Mouse (Mus musculus) testis, postnatal 14 days (tissue): Measurements from ENCODE around the gene Mnd1.
A peak's percentile ranks its signal among the peaks of the same experiment; 100 is the strongest.

Experiments used
- DNase-seq: peaks from one replicate; pipeline ENCODE4 v3.0.0; 2021; ENCODE audit warnings: low spot score

Mnd1 gene

DNA sequence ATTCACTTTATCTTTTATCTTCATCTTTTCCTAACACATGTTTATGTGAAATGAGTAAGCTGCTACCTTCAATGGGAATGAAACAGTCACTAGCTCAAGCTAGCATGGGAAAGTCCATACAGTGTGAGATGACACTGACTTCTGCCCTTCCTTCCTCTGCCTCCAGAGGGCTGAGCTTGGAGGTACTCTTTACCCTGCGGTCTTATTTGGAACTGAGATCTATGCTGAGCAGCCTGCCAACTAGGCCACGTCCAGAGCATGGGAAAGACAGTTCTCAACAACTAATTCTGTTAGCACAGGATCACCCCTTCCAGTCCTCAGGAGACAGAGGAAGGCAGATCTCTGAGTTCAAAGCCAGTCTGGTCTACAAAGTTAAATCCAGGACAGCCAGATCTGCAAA lies 64.6 kb downstream of the Mnd1 start:
- DNase-seq: no peak

DNA sequence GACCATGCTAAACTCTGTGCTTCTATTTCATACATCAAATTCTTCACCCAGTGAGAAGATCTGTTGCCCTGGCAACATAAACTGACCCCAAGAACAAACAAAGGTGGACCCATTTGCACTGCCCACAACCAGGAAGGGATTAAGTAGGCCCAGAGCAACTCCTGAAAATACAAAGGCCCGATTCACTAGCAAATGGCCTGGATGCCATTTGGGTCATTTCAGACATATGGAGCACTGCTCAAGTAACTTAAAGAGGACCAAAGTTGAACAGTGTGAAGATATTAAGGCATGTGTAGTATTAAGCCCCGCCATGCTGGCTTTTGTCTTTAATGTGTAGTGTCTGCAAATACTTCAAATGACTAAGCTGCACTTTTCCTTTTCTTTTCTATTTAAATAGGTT lies 68.7 kb downstream of the Mnd1 start:
- no peak for DNase-seq

DNA sequence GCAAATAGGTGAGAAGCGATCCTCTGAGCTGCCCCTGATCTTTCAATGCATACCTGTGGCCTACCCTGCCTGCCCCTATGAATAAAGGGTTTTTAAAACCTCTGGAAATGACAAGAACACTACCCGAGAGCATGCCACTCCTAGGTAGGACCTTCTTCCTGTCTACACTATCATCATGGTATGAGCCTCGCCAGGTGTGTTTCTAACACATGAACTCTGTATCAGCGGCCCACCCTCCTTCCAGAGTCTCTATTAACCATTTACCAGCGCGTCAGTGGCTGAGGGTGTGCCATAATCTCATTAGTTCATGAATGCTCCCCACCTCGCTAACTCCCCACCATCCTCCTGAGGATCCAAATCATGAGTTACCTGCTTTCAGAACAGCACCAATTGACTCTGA lies 69.2 kb downstream of the Mnd1 start:
- DNase-seq: no peak

DNA sequence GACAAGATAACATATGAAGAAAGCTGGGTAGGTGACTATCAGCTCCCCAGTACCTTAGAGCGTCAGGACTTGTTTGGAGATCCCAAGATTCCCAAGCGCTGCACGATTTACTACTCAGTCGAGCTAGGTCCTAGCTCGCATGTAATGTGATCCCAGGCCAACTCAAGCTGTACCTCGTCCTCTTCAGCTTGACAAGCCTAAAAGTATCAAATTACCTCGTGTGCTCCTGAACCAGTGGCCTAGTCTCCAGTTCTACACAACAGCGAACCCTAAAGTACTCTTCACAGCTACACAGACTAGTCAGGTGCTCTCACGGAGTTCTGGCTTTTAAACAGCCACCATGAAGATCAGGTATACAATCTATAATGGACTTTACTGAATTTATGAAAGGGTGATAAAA lies 70.2 kb downstream of the Mnd1 start:
- no peak for DNase-seq

DNA sequence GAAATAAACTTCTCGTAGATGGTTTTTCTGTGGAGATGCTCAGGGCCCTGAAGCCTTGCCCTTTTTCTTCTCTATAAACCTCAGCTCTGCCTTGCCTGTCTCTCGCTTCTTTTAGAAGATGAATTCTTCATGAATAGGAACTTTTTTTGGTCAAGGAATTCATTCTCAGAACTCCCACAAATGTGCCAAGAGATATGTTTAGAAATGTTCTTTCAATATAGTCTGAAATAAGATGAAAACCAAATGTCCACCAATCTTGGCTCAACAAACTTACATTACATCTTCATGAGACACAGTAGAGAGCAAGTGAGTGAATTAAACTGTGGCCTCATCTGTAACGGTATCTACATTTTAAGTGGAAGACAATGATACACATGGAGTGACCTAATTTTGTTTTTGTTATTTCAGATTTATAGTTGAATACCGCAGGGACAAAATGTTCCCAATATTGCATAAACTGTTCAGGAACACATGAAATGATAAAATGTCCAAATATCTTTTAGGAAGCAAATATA lies 74.3 kb downstream of the Mnd1 start:
- no peak for DNase-seq

DNA sequence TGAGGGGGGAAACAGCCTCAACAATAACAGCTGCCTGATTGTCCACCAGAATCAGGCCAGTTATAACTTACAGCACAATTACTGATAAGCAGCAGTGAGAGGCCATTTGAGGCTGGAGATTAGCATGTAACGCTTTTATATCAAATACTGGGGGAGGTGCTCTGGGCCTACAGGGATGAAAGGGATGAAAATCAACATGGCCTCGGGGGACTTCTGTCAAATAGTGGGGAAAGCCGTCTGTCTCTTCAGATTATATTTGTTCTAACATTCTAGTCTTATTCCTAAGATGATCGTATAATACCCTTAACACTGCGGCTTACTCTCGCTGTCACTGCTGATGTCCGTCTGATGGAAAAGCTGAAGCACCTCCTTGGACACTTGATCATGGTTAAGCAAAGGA lies 75.5 kb downstream of the Mnd1 start:
- no peak for DNase-seq

DNA sequence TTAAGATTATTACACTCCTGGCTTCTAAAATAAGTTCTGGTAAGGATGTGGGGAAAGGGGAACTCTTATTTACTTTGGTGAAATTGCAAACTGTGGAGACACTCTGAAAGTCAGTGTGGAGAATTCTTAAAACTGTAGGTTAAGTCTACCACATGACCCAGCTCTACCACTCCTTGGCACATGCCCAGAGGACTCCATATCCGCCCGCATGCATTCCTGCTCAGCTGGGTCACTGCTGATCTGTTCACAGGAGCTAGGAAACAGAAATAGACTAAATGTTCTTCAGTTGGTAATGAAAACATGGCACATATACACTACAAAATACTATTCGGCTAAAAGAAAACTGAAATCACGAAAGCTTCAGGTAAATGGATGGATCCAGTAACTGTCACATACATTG lies 78.1 kb downstream of the Mnd1 start:
- DNase-seq: no peak

DNA sequence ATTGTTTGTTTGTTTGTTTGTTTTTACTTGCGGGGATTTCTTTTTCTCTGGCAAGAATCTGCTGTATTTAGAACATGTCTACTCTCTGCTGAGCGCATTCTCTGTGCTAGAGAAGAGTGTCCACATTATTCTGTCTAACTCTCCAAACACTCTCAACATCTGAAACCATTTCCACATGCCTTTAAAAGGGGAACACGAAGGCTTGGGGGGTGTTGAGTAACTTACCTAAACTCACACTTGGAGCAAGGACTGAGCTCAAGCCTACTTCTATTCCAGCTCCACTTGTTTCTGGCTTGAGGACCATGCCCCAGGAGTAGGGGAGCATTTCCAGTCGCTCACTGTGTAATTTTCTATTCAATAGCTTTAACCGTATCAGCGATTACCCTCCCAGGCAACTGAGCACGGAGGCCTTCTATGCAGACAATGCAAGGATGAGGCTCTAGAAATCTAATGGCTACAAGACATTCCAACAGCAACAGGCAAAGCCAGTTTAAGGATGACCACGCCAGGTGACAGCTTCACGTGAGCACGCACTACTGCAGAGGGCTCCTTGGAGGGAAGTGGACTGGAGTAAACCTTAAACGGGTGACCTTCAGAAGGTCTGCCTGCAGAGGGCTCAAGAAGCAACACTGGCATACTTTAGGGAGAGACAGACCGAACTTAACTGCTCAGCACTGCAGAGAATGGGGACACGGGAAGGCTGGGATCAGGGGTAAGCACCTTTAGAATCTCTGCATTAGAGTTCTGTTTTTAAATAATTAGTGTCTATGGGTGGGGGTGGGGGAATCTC lies 78.8 kb downstream of the Mnd1 start:
- no peak for DNase-seq

DNA sequence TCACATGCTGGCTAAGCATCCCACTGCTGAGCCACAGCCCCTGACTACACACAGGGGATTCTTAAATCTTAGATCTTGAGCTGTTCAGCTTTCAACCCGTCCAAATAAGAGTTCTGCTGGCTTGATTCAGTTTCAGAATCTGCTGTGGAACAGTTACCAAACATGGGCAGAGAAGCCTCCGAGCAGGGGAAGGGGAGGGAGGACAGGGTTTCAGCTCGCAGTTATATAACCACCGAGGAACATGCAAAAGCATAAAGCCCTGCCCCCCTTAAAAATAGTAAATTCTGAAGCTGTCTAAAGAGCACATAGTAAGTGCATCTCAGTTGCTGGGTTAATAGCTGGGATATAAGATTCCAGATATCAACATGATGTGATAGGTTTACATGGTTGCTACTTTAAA lies 80.1 kb downstream of the Mnd1 start:
- no peak for DNase-seq

DNA sequence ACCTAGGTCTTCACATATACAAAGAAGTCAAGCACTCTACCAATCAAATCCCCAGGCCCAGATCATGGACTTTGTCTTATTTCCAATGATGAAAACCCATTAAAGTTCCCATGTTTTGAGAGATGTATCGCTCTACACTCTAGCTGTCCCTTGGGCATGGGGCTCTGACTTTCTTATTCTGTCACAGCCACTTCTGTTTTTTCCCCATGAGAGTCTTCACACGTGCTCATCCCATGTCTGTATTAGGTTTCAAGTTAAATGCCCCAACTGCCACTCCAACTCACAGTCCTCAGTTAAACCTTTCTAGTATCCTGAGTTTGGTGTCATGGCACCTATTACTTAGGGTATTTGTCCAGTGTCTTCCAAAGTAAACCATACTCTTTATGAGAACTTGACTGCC lies 80.8 kb downstream of the Mnd1 start:
- DNase-seq: no peak

DNA sequence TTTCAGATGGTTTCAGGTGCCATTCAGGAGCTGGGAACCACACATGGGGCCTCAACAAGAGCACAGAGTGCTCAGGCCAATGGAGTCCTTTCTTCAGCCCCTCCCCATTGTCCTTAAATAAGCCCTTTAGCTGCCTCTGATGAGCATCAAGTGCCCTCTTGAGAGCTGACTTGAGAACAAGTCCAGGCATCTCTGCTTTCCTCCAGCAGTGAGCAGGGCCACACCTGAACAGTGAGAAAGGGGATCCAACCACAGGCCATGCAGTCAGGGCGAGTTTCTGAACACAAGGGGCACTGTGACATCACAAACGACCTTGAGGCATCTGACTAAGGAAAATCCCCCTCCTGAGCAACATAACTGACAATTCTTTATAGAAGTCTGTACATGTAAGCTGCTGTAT lies 83.9 kb downstream of the Mnd1 start:
- no peak for DNase-seq

DNA sequence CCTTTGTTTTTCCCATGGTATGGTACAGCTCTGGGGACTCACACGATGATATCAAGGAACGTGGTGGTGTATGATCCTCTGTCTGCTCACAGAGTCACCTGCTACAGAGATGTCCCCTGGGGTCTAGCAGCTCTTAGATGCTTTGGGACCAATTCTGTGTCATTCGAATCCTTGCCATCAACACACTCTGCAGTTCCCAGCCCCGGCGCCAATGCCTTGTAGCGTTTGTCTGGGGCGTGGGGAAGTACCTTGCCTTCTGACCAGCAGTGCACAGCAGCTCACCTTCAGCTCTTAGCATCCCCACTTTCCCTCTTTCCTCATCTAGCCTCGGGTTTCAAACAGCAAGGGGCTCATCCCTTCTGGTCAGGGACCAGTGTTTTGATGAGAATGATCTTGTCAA lies 84.8 kb downstream of the Mnd1 start:
- DNase-seq: no peak

DNA sequence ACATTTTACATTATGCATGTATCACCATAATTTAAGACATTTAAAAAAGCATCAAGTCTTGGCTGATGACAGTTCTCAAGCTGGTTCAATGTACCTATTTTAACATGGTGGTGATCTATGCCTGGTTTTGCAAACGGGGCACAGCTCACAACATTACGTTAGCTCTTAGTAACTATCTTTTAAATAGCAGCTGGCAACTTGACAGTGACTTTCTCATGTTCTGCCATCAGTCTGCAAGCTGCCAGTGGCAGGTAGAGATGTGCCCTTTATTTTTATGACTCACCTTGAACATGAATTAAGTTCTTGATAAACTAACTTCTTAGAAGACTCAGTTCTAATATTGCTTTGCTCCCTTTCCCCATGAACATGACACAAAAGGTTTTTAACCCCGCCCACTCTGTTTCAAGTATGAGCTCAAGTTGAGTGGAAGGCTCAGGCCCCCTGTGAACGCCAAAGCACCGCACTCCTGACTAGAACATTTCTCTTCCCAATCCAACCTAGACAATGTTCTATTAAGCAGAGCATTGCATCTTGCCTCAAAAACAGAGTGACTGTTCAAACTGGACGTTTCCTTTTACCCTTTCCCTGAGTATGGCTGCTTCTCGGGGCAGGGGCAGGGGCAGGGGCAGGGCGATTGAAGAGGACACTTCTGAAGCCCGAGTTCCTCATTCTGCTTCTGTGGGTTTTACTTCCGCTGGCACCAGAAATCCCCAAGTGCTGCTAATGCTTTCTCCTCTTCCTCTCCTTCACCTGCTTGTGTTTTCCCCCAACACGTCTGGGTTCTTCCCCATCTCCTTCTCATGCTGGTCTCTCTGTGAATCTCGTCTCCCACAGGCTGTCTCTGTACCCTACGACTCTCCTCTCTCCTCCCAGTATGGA lies 86.5 kb downstream of the Mnd1 start:
- DNase-seq: no peak

DNA sequence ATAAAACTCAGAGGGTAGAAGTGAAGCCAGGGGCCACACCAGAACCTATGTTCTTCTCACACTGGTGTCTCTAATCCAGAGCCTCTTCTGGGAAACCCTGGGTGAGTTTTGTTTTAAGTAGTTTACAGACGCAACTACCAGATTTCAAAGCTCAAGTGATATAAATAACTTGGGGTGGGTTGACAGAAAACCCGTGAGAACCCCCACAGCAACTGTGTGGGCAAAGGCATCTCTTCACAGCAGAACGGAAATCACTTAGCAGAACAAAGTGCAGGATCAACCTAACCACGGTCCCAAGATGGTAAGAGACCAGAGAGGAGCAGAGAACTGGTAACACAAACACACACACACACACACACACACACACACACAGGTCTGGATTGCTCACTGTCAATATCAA lies 89.8 kb downstream of the Mnd1 start:
- no peak for DNase-seq

DNA sequence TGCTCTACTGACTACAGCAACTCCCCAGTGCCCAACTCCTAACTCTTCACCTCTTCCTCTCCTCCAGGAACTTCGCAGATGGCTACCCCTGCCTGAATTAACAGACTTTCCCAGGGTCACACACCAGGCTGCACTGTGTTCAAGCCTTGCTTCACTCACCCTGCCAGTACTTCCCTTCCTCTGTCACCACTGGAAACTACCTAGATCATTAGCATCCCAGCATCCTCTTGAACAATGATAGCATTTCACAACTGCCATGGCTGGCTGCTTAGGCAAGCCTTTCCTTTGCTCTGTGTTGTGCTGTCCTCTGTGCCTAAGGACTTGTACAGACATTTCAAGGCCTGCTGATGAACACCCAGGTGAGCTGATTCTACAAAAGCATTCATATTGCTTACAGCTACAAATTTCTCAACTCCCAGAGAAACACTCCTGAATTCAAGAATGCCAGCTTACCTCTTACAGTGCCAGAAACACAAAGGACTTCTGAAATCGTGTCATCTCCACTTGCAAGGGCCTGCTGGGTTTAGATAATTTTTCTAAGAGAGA lies 92.1 kb downstream of the Mnd1 start:
- no peak for DNase-seq

DNA sequence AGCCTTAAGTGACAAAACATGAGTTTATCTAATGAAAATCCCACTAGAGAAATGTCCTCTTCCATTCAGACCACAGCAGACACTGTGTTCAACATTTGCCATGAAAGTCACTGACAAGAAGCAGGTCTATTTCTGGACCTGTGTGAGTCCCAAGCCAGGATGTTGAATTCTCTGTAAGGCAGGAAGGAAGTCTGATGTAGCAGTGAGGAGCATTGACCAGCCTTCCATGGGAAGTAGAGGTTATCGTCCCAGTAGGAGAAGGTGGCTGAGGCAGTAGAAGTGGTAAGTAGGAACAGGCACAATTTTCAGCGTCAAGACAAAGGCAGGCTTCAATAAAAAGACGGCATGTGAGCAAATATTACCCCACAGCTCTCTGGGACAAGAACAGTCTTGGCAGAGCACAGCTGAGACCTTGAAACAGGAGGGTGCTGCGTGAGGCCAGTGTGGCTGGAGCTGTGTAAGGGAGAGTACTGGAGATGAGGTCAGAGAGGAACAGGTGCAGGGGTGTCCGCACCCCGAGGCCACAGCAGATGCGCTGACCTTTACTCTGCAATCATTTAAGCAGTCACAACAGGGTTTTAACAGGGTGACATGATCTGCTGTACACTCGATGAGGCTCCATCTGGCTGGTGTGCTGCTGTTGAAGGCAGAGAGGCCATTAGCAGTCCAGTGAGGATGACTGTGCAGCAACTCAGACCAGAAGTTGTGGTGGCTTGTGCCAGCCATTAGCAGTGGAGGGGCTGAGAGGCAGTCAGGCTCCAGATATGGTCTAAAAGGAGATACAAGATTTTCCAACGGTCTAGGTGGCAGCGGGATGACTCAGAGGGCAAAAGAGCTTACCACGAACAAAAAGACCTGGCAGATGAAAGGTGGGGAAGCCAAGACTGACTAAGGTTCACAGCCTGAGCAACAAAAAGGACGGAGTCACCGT lies 93.8 kb downstream of the Mnd1 start:
- DNase-seq: no peak

DNA sequence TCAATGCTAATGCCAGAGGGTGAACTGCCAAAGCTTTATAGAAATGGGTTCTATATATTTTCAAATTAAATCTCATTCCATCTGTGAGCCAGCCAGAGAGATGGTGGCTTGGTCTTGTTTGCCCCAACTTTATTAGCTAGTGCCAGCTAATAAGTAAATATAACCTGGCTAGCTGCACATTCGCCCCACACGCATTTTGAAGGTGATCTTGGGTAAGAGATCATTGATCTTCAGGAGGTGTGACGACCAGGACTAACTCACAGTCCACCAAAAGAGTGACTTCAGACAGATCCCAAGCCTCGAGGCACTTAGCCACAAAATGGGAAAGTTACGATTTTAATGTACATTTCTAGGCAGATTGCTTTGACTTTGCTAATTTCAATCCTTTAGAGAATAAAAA lies 94.6 kb downstream of the Mnd1 start:
- DNase-seq: no peak

DNA sequence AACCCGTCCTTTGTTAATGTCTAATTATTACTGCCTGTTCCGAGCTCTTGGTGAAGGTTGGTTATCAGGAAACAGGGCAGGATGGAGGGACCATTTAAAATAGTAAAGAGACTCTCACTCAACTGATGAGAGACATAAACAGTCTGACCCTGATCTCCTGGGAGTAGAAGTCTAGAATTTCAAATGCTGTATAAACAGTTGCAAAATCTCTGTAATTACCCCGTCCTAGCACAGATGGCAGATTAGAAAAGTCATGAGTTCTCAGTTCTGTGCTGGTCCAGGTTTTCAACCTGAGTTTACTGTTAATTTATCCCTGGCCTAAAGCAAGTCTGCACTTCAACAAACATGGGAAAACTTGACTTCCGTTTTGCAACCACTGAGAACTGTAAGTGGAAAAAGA lies 95.5 kb downstream of the Mnd1 start:
- DNase-seq: no peak

DNA sequence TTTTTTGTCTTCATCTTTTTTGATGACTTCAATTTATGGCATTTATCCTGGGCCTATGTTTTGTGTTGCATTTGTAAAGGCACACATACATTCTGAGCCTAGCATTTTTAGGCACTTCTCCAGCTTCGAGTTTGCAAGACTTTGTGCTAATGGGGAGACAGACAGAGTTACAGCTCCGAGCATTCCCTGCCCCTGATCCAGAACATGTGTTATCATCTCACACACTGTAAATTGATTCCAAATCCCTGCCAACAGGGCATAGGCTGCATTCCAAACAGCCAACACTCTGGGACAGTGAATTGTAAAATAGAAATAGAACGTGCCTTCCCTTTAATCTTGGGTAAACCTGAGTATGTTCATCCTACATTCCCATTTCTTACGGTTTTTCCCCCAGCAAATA lies 95.9 kb downstream of the Mnd1 start:
- DNase-seq: no peak

DNA sequence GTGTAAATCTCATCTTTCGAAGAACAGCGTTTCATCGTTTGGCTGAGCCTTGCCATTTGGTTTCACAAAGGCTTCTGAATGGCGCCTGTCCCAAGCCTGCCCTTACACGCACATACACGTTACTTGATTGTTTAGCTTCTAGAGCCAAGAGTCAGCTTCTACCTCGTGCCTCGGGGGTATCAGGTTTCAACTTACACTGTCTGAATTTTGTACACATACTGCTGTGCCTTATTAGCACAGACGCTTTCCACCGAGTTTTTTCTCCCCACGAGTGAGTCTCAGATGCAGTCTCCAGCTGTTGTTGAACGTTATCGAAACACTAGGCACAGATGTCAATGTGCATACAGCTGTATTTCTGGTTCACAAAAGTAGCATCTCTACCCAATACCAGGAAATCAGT lies 96.3 kb downstream of the Mnd1 start:
- no peak for DNase-seq

DNA sequence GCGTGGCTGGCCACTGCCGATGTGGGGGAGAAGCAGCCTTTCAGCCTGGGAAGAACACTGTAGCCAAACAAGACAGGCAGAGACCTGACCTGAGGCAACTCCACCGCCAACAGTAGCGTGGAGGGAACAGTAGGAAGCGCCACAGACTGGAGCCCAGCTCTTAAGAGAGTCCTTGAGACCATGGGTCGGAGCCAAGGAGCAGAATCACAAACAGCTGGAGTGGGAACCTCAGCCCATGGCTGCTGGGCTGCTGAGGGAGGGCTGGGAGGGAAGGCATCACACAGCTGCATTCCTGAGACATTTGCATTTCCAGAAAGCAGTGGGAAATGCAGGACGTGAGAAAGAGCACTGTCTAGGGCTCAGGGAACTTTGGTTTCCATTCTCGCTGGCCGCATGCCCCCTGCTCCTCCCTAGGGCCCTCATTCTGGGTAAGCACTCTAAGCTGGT lies 106.8 kb downstream of the Mnd1 start:
- peak; percentile 46 for DNase-seq

DNA sequence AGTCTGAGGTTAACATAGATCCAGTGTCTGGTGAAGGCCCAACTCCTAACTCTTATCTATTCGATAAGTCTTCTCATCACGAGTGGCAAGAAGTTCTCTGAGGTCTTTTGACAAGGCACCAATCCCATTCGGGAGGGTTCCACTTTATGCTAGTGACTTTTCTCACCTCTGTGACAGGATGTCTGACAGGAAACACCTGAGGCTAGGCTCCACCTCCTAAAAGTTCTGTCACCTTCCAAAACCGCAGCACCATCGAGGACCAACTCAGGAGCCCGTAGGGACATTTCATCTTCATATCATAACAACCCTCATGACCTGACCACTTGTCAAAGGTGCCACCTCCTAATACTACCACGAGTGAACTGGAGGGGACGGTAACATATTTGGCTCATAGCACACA lies 109.4 kb downstream of the Mnd1 start:
- DNase-seq: no peak
